Mouse (Mus musculus): Measurements from ENCODE around the gene B3galt4.
A peak's percentile ranks its signal among the peaks of the same experiment; 100 is the strongest.
"Not testable (repeated sequence)": the region's sequence is repeated elsewhere in the genome, so short reads cannot be mapped to it uniquely, and the experiment has no call there.

Gene B3galt4

DNA sequence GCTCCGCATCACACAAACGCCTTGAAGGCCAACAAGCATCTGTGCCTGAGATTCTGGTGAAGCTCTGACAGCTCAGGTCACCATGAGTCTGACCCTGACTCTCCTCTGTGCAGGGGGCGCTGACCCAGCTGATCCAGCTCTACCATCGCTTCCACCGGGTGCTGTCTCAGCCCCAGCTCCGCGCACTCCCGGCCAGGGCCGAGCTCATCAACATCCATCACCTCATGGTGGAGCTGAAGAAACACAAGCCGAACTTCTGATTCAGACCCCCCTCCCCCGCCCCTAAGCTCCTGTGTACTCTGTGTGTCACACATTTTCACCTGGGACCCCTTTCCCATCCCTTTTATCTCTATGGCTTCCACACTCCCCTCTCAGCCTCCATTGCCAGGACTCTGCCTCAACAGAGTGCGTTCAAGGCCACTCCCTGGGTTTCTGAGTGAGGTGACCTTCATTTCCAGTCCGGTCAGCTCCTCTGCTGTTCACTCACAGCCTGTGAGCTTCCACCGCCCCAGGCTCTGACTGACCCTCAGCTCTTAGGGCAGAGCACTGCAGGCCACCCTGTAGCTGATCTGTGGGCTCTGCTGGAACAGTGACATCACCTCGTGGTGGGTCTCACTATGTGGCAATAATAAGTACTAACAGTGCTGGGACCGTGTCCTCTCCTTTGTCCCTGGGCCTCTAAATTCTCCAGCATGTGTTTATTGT lies 14.7 kb upstream of the B3galt4 start:
- no peak for DNase-seq

DNA sequence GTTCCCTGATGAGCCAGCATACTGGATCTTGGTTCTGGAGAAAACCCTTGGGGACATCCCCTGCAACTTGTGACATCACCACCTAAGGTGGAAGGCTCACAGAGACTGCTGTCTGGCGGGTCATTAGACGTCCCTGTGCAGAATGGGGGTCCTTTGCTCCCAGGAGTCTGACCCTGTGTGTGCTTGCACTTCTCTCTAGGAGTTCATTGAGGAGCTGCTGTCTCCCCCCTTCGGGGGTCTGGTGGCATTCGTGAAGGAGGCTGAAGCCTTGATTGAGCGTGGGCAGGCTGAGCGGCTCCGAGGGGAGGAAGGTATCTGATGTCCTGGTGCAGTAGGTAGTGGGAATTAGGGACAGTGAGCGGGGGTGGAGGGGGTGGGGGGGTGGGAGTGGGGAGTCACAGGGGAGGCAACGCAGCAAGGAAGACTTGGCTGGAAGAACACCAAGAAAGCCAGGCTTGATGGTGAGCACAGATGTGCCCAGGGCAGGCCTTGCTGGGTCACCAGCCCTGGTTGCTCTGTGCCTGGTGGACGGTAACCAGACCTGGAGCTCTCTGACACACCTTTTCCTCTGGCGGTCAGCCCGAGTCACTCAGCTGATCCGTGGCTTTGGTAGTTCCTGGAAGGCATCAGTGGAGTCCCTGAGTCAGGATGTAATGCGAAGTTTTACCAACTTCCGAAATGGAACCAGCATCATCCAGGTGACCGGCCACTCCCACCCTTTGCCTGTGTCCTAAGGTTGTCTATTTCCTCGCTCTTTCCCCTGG lies 14.0 kb upstream of the B3galt4 start:
- DNase-seq, result no peak

DNA sequence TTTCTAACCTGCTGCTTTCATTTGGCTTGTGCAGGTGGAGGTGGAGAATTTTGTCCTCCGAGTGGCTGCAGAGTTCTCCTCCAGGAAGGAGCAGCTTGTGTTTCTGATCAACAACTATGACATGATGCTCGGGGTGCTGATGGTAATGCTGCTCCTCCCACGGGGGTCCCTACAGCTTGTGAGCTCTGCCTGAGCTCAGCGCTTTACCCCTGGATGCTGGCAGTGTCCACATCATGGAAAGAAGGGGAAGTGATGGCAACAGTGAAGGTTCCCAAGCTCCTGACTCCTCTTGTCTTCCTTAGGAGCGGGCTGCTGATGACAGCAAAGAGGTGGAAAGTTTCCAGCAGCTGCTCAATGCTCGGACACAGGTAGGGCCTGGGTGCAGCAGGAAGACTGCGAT lies 11.6 kb upstream of the B3galt4 start:
- no peak for DNase-seq

DNA sequence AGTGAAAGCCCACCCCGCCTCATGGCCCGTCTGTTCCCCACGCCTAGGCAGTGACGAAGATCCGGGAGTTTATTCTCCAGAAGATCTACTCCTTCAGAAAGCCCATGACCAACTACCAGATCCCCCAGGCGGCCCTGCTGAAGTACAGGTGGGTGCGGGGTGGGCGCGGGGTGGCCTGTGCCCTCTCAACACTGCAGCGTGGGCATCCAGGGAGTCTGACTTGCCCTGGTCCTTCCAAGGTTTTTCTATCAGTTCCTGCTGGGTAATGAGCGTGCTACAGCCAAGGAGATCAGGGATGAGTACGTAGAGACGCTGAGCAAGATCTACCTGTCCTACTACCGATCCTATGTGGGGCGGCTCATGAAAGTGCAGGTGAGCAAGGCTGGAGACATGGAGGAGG lies 8.7 kb upstream of the B3galt4 start:
- DNase-seq, result no peak

DNA sequence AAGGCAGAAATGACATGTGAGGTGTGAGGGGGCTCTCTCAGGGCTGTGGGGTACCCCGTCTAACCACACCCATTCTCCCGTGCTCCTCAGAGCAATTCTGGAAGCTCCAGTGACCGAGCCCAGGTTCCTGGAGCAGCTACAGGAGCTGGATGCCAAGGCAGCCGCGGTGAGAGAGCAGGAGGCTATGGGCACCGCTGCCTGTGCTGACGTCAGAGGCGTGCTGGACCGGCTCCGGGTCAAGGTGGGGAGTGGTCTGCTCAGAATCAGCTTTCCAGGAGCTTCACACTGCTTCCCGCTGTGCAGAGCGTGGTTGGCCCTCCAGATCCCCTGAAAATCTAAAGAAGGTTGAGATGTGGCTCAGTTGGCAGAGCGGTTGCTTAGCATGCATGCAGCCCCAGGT lies 7.8 kb upstream of the B3galt4 start:
- no peak for DNase-seq

DNA sequence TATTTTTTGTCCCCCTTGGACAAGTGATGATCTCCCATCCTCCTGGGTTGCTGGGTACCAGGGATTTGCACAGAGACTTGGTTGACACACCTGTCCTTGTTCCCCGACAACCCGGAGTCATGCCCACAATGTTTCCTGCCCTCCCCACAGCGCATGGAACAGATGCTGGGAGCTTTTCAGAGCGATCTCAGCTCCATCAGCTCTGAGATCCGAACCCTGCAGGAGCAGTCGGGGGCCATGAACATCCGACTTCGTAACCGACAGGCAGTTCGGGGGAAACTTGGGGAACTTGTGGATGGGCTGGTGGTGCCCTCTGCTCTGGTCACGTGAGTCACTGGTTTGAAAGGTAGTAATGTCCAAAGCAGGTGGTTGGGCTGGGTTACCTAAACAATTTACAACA lies 7.2 kb upstream of the B3galt4 start:
- DNase-seq, result no peak

DNA sequence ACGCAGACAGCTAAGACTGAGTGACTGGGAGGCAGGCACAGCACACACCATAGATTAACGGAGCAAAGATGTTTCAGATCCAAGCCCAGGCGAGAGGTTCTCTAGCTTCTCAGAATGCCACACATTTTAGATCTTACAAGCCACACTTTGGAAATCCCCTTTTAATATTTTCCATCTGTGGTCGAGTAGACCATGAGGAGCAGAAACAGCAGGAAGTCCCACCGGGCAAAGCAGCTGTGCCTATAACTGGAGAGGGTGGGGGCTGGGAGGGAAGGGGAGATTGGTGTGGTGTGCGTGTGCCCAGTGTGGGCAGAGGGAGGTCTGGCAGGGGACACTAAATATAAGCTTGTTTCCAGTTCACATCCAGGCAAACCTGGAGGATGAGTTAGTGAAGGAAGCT lies 6.2 kb upstream of the B3galt4 start:
- DNase-seq, result no peak

DNA sequence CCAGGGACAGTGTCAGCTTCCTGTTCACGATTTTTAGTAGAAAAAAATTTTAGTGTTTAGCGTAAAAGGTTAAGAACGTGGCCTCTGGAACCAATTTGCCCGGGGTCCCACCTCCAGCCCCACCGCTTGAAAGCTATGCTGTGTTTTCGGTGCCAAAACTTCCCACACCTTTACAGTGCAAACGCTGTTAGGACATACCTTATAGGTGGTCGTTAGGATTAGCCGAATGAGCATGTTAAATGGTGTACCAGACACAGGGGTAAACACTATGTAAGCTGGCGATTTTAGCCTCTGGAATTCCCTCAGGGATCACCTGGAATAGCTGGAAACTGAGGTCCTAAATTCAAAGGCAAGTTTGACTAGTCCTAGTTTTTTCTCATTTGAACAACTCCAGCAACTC lies 5.0 kb upstream of the B3galt4 start:
- no peak for DNase-seq

DNA sequence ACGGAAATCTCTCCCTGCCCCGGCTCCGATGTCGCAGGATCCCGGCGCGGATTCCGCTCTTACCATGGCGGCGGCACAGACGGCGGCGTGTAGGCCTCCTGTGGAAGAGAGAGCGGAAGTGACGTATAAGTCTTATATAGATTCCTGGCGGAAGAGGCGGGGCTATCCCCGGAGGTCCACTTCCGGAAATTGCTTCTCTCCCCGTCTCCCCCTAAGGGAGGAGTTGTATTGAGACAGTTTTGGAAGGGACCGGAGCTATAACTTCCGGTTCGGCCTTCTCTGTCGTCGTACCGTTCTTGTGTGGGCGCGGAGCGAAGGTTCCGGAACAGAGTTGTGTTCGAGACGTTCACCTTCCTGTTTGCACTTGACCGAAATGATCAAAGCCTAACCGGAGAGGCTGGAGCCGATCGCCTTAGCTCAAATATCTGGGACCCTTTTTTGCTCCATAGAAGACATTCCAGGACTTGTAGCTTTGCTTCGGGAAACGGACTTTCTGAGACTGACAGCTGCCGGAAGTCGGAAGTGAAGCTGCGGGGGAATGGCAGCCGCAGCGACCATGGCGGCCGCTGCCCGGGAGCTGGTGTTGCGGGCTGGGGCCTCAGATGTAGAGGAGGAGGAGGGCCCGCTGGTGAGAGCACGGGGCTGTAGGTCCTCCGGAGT lies 4.4 kb upstream of the B3galt4 start, which contains the start of the genes Vps52 and Rps18:
Vps52 (plus strand) TSS at position 258 of the 660 bp plus-strand sequence.
Rps18 (minus strand) TSS at position 447 of the 660 bp plus-strand sequence.
- peak; percentile 94 for DNase-seq

DNA sequence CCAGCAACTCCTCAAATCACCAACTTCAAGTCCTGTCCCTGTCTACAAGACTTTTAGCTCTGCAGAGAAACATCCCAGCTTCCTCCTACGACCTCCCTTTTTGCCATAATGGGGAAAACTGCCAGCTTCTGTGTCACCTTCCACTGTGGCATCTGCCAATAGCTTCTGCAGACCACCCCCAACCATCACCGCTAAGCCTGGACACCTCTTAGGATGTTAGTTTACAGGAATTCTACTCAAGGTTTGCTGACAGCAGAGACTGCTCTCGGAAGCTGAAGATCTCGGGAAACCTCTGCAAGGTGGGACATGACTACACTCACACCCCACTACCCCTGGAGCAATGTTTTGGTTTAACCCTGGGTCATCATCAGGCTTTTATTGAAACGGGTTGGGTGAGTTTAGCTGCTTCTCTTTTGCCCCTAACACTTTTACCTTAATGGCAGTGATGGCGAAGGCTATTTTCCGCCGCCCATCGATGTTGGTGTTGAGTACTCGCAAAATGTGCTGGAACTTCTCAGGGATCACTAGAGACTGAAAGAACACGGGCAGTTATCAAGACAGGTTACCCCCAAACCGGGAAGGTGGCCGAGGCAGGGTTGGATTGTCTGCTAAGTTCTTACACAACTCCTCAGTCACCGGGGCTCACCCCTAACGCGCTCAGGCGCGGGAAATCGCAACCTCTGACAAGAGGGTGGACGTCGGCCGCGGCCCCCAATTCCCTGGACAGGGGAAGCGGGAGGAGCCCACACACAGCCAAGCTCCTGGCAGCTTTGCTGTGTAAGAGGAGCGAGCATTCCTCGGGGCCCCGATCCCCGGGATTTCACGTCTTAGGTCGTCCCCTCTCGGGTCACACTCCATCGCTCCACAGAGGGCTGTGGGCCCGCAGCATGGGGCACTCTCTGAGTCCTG lies 3.6 kb upstream of the B3galt4 start:
- DNase-seq, result peak; percentile 69

DNA sequence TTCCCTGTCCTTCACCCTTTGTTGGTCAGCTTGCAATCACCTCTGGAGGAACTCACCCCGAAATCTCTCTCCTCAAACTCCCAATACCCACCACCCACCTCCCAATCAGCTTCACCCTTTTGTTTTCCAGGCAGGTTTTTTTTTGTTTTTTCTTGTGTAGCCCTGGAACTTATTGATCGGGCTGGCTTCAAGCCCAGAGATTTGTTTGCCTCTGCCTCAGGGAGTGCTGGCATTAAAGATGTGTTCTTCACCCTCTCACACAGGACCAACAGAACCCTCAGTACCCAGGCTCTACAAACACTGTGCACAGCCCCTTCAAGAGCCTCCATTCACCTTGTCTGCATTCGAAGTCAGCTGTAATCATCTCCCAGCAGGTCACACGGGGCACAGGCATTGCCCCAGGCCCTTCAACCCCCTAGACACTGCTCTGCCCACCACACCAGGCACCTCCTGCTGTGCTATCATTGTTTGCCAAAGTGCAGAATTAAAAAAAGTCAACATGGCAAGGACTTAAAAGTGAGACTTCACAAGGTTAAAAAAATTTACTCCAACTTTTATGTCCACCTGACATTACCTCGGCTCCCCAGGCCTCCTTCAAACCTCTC lies 2.8 kb upstream of the B3galt4 start:
- no peak for DNase-seq

DNA sequence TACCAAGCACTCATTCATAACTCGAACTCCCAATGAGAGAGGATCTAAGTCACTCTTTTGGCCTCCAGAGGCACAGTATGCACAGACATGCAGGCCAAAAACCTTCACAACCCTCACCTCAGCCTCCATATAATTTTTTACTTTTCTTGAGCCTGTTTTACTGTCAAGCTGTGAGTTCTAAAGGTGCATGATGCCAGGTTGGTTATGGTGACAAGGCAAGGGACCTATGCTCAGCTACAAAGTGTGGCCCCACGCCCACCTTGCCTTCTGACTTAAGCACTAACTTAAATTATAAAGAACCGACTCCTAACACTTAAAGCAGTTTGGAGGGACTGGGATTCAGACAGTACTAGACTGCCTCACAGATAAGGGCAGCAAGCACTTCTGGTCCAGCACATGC lies 2.0 kb upstream of the B3galt4 start:
- DNase-seq, result no peak

DNA sequence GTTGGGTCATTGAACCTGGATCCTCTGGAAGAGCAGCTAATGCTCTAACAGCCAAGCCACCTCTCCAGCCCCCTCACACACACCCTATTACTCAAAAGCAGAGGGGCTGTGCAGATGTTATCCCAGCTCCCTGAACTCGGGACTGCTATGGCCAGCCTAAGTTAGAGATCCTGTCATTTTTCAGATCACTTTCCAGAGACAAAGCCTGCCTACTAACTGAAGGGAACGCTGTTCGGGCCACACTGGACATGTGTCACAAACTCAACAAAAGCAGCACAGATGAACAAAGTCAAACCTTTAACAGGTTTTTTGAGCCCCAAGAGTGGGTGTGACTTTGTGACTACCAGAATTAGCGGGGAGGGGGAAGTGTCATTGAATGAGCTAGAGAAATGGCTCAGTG lies 1.6 kb upstream of the B3galt4 start:
- no peak for DNase-seq

DNA sequence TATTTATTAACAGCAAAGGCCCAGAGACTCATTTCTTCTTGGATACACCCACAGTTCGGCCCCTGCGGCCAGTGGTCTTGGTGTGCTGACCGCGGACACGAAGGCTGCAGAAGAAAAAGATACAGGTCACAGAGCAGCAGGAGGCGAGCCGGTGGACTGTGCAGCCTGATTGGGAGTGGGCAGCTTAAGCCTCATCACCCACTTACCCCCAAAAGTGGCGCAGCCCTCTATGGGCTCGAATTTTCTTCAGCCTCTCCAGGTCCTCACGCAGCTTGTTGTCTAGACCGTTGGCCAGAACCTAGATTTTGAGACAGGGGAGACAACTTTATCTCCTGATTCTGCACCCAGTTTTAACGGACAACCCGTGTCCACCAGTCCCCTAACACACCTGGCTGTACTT lies 727 bp upstream of the B3galt4 start:
- not testable (repeated sequence) for DNase-seq

DNA sequence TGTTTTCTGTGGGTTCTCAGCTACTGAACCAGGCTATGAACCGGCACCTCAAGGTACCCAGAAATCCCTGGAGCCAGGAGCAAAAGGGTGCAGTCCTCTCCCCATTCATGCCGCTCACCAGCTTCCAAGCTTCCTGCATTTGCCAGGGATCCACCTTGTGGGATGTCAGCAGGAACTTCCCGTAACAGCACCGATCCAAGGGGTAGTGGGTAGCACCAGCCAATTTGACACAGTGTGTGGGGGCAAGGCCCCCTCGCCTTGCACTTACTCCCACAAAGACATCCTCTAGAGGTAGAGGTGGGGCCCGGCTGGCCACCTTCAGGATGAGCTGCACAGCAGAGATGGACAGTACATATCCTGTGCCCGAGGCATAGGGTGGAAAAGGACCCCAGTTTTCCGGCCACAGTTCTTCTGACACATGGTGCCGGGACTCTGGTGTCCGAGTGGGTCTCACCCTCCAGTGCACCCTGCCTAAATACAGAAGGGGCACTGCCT lies 1.1 kb downstream of the B3galt4 start:
- no peak for DNase-seq

DNA sequence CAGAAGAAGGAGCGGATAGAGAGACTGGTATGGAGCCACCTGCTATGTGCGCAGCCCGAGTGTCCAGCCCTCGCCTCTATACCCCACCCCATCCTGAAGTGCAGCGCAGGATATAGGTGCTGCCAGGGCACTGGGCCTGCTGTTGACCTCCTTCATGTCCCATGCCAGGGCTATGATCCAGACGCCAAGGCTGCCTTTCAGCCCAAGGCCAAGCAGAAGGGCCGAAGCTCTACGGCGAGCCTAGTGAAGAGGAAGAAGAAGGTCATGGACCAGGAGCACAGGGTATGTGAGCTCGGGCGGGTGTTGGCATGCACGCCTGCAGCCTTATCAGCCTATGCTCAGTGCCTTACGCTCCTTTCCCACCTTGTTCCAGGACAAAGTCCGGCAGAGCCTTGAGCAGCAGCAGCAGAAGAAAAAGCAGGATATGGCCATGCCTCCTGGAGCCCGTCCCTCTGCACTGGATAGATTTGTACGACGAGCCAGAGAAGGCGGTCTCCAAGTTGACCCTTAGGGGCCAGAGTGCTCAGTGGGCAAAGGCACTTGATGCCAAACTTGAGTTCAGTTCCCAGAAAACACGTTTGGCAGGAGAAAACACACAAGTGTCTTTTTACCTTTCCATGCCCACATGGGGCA lies 2.3 kb downstream of the B3galt4 start:
- DNase-seq, result no peak

DNA sequence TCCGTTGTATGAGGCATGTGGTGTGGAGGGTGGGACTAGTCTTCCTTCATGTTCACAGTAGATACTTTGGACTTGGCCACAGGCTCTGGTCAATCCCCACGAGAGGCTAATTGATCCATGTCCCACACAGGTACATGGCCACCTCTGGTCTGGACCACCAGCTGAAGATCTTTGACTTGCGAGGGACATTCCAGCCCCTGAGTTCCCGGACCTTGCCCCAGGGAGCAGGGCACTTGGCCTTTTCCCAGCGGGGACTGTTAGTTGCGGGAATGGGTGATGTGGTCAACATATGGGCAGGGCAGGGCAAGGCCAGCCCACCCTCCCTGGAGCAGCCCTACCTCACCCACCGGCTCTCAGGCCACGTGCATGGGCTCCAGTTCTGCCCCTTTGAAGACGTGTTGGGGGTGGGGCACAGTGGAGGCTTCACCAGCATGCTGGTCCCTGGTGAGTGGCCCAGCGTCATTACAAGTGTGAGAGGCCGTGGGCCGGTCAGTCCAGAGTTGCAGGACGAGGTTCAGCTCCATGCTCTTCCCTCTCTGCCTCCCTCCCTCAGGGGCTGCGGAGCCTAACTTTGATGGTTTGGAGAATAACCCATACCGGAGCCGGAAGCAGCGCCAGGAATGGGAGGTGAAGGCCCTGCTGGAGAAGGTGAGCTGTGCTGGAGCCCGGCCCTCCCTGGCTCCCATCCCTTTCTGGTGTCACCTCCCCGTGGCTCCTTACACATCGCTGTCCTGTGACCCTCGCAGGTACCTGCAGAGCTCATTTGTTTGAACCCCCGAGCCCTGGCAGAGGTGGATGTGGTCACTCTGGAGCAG lies 3.0 kb downstream of the B3galt4 start:
- DNase-seq, result peak; percentile 43

DNA sequence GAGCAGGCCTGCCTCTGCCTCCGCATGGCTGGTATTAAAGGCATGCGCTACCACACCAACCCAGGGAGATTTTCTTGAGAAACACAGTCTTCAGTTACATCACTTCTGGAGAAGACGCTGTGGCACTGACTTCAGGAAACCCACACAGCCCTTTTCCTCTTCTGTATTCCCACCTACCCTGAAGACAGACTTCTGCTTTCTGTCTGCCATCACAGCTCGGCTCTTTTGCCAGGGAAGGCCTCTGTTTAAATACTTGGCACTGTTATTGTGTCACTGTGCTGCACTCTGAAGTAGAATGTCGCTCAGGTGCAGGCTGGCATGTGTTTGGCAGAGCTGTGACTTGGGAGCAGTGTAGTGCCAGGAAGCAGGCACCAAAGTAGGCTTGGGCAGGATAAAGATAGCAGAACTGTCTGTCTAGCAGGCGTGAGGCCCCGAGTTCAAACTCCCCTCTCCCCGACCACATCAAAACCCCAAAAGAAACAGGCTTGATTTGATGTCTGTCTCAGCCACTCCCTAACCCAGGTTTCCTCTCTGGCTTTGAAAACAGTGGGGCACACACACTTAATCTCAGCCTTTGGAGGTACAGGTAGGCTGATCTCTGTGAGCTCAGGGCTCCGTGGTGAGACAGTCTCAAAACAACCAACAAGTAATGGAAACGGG lies 3.7 kb downstream of the B3galt4 start:
- peak; percentile 50 for DNase-seq

DNA sequence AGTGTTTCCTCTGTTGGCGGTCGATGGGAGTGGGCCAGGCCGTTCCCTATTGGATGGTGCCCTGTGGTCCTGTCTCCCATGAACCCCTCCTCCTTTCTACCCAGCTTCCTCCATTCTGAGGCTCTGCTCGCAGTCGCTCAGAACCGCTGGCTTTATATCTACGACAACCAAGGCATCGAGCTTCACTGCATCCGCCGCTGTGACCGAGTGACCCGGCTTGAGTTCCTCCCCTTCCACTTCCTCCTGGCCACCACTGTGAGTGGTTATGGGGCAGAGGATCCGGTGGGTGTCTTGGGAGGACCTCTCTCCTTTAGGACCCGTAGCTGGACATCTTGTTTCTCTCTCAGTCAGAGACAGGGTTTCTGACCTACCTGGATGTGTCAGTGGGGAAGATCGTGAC lies 7.8 kb downstream of the B3galt4 start:
- no peak for DNase-seq

DNA sequence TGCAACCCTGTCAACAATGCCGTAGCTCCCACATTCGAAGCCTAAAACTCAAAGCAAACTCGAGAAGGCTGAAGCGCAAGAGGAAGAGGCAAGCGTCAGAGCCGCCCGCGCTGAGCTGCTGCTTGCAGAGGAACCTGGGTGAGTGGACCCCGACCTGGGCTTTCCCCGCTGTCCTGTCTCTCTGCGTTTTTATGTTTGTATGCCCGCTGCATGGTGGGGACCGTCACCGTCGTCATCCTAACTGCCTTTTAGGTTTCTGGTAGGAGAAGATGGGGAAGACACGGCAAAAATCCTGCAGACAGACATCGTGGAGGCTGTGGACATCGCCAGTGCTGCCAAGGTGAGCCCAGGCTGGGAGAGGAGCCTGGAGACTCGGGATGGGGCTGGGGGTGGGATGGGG lies 9.9 kb downstream of the B3galt4 start:
- DNase-seq, result peak; percentile 41

All from thymus, postnatal 4 days (tissue).